Mouse (Mus musculus) left cerebral cortex, adult 8-10 months (tissue): ENCODE data around the gene Gm34653. TPM values are rescaled to one million over a fixed set of nuclear protein-coding genes. Genes with fewer than 3 reads are reported as not detected.
"Not testable (repeated sequence)": the region's sequence is repeated elsewhere in the genome, so short reads cannot be mapped to it uniquely, and the experiment has no call there.

Source experiments
- DNase-seq, 2 experiments: peaks; one replicate each; pipeline ENCODE4 v3.0.0; 2022; ENCODE audit warnings: low spot score in 2 of 2
- total RNA-seq, 4 experiments: library from RNA; stranded (reverse); gene quantifications; 2 replicates each; pipeline ENCODE4 v1.2.4; 2022

The Gm34653 gene
- not detected for total RNA-seq

DNA sequence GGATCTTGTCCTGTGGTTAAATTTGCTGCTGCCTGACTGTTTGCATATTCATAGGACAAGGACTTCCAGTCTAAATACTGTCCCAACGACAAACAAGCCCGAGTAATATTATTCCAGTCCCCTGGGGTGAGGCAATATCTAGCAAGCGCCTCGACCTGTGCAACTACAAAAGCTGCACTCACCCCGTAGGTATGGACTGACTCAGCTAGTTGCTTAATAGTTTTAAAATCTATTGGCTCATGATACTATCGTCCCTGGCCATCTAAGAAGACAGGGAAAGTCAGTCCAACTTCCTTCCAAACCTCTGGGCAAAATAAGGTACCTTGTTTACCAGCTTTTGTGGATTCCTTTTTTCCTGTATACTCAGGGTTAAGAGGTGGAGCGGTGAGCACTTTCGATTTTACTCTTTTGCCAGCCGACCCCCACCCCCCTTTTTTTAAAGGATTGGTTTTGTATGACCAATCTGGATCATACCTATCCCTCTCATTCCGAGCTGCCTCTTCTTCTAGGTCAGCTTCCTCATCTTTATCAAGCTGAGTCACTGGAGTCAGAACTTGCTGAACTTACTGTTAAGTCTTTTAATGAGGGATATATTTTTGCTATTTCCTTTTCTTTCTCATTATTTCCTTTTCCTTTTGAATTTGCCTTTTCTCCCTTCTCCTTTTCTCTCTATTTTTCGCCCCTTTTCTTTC is at the start of gene Gm34653:
Gene Gm34653 (plus strand): TSS at position 242 of the 692 bp plus-strand sequence.
- not testable (repeated sequence) for DNase-seq

DNA sequence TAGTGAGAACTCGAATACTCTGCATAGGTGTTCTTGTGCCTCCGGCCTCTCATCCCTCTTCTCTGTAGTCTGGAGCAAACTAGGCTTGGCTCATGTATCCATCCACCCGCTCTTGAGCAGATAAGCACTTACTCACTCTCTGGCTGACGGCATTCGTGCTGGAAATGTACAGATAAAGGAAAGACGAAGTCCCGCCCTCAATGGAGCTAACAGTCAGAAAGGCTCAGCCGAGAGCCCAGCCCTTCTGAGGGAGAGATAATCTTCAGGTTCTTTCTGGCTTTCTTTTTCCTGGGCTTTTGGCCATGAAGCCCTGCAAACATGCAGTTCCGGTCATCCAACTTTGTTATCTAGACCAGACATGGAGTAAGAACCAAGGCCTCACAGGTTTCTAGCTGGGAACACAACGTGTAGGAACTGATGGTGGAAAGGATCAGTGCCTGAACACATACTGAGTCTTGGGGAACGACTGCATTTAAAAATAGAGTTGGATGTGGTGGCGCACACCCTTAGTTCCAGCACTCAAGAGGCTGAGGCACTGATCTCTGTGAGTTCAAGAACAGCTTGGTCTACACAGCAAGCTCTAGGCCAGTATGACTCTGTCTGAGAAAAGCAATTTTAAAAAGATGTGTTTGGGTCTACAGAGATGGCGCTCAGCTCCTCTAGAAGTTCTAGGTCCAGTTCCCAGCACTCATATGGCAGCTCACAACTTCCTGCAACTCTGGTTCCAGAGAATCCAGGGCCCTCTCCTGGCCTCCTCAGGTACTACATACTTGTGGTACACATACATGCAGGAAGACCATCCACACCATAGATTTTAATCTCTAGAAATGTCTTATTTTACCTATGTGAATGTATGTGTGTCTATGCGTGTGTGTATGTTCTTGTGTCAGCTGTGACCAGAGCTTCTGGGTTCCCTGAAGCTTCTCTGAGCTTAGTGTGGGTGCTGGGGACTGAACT is 49.5 kb upstream of the Gm34653 start:
- no peak for DNase-seq

DNA sequence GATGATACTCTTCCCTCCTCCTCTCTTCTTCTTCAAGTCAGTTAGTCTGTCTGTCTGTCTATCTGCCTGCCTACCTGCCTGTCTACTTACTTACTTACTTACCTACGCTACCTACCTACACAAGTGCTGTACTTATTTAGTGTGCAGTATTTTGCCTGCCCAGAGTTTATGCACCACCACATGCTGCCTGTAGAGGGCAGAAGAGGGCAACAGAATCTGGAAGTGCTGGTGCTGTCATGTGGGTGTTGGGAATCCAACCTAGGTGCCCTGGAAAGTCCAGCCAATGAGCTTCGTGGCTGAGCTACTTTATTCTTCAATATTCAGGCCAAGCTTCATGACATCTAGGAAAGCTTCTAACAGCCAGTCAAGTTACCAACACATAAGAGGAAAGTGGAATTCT is 48.7 kb upstream of the Gm34653 start:
- DNase-seq: no peak

DNA sequence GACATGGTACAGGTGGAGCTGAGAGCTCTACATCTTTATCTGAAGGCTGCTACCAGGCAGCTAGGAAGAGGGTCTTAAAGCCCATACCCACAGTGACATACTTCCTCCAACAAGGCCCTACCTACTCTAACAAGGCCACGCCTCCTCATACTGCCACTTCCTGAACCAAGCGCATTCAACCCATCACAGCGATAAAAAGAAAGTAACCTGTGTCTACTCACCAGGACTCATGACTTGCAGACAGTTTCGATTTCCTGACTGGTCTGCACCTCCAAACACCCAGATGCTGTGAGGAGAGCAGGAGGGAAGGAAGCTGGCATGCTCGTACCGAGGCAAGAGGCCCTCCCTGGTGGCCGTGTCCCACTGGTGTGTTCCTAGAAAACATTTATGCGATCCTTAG is 42.5 kb upstream of the Gm34653 start:
- DNase-seq: no peak

DNA sequence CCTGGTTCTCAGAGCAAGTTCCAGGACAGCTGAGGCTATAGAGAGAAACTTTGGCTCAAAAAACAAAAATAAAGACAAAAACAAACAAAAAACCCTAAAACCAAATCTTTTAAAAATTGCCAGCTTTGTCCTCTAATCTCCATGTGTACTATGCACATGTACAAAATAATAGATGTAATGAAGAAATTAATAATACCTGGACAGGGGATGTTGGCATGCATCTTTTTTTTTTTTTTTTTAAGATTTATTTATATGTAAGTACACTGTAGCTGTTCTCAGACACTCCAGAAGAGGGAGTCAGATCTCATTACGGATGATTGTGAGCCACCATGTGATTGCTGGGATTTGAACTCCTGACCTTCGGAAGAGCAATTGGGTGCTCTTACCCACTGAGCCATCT is 40.3 kb upstream of the Gm34653 start:
- DNase-seq: not testable (repeated sequence)

DNA sequence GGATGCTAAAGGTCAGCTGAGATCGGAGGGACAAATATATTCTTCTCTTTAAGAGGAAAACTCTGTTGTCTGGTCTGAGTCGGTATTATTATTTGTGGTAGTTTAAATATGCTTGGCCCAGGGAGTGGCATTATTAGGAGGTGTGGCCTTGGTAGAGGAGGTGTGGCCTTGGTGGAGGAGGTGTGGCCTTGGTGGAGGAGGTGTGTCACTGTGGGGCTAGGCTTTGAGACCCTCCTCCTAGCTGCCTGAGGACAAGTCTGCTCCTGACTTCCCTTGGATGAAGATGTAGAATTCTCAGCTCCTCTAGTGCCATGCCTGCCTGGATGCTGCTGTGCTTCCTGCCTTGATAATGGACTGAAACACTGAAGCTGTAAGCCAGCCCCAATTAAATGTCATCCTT is 38.3 kb upstream of the Gm34653 start:
- DNase-seq: no peak

DNA sequence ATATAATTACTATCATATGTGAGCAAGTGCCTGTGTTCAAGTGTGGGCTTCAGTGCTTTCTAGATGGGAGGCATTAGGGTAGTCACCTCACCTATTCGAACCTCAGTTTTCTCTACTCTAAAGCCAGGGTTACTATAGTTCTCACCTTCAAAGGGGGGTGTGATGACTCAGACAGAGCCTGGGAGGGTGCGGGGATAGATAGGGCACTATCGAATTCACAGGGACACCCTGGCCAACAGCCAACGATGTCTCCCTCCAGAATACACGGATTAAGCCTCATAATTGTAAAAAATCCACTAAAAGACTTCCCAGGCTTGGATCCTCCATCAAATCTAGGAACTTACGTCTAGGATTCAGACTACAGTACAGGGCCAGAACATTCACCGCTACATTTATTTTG is 37.4 kb upstream of the Gm34653 start:
- no peak for DNase-seq

DNA sequence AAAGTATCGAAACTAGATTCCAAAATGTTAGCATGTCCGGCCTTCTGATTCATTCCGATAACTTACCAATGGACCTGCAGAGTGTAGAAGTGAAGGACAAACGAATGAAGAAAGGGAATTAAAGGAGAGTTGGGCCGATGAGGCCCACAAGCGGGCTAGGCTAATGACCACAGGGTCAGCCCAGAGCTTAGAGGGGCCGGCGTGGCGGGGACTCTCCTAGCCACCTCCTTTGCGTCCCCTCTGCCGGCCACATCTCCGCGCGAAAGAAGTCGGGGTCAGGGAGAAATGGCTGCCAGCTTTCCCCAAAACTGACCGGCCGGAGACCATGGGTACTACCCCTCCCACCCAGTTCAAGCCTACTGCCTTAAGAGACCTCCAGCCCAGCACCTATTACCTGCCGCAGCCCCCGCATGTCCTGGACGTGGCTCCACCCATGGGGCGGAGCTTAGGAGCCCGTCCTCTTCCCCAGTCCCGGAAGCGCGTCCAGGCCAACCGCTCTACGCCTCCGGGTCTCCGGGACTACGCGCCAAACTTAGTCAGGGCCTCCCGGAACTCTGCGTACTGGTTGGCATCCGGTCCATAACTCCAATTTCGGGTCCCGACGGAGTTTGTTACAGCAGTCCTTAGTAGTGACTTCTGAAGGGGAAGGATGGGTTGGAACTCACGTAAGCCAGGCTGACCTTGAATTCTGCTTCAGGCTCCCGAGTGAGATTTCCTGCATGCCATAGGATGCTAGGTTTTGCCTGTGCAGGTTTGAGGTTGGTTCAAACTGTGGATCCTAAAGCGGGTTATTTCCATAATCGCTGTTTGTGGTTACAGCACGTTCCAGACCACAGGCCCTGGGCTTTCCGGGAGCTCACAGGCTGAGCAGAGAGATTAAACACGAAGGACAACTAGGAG is 33.2 kb upstream of the Gm34653 start, which contains the start of gene Rabepk:
Gene Rabepk (minus strand): TSS at position 556 of the 900 bp plus-strand sequence.
- DNase-seq: peak; percentile 51 to 76

DNA sequence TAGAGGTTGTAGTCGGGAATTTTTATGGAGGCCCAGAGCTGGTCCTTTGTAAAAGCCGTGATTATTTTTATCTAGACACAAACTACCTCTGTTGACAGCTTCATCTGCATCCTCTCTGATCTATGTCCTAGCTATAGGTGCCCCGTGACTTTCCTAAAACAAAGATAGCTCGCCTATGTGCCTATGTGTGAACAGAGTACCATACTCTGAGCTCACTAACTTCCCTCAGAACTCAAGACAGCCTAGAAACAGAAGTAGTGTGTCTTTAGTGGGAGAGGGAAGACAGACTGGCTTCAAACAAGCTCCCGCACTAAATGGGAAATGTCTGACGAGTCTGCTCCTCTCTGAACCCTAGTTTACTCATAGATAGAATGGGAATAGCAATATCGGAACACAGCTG is 32.4 kb upstream of the Gm34653 start:
- no peak for DNase-seq

DNA sequence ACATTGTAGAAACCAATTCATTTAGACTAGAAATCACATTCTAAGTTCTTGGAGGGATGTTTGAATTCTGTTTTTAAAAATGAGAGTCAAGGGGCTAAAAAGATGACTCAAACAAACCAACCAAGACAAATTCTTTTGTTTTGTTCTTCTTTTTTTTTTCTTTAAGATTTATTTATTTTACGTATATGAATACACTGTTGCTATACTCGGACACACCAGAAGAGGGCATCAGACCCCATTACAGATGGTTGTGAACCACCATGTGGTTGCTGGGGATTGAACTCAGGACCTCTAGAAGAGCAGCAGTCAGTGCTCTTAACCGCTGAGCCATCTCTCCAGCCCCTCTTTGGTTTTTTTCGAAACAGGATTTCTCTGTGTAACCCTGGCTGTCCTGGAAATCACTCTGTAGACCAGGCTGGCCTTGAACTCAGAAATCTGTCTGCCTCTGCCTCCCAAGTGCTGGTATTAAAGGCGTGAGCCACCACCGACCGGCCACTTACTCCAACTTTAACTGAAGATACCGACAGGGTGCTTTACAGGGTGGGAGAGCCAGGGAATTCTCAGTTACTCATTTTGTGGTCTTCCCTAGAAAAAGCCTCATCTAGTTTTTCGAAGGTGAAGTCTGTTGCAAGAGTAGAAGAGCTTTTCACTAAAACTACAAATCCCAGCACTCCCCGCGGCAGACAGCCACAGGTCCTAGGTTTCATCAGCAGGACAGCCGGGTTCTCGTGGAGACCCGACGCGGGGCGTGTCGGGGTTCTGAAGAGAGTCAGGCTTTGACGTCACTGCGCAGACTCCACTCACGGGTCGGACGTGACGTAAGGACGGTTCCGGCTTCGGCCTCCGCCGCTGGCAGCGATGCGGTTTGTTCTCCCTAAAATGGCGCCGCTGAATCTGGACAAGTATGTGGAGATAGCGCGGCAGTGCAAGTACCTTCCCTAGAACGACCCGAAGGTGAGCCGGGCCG is 31.0 kb upstream of the Gm34653 start:
- DNase-seq: peak; percentile 91 to 97

DNA sequence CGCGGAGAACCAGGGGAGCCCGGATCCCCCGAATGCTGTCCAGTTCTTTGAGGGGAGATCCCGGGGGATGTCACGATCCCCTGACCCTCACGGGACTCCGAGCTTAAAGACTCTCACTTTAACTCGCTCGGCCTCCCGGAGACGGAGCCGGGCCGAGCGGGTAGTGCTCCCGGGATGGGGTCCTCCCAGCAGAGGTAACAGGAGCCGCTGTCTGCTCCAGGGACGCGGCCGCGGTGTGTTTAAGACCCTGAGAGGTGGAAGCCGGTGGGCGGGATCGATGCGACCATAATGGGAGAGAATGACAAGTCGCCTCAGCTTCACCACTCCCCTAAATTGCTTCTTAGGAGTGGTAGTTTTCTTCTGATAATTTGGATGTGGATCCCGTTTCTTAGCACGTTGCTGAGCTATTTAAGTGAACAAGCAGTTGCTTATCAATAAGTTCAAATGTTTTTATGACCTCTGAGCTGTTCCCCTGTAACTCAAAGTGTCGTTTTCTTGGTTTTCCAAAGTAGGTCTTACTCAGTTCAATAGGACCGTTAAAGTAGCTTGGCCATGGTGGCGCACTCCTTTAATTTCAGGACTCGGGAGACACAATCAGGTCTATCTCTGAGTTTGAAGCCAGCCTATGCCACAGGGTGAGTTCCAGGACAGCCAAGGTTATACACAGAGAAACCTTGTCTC is 30.1 kb upstream of the Gm34653 start:
- not testable (repeated sequence) for DNase-seq

DNA sequence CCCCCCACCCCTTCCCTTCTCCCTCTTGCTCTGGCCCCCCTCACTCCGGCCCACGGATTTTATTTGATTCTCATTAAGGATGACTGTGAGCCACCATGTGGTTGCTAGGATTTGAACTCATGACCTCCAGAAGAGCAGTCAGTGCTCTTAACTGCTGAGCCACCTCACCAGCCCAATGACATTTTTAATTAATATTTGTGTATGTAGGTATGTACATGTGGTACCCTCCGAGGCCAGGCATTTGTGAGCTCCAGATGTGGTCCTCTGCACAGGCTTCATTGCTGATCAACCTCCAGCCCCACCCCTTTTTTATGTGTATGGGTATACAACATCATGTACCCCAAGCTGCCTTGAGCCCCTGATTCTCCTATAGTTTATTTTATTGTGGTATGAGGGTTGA is 29.1 kb upstream of the Gm34653 start:
- DNase-seq: no peak

DNA sequence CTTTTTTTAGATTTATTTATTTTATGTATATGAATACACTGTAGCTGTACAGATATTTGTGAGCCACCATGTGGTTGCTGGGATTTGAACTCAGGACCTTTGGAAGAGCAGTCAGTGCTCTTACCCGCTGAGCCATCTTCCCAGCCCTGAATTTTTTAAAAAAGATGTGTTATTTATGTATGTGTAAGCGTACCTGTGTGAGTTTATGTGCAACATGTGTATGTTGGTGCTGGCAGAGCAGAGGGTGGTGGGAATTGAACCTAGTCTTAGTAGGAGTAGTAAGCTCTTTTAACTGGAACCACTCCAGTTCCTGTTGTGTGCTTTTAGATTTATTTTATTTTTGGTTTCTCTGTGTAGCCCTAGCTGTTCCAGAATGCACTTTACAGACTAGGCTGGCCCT is 28.6 kb upstream of the Gm34653 start:
- no peak for DNase-seq

DNA sequence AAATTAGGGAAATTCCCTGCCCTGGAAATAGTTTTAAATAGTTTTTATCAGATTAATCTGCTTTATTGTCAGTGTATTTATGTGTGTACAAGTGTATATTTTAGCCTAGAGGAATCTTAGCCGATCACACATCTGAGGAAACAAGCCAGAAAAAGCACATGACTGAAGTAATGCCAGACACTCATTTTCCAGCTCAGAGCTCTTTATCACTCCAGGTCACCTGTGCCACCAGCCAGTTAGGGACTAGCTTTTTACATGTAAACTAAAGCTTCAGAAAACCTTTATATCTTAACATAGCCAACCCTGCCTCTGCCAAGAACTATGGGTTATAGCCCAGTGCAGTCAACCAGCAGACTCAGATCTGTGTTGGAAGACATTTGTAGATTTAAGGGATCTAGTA is 28.0 kb upstream of the Gm34653 start:
- no peak for DNase-seq

DNA sequence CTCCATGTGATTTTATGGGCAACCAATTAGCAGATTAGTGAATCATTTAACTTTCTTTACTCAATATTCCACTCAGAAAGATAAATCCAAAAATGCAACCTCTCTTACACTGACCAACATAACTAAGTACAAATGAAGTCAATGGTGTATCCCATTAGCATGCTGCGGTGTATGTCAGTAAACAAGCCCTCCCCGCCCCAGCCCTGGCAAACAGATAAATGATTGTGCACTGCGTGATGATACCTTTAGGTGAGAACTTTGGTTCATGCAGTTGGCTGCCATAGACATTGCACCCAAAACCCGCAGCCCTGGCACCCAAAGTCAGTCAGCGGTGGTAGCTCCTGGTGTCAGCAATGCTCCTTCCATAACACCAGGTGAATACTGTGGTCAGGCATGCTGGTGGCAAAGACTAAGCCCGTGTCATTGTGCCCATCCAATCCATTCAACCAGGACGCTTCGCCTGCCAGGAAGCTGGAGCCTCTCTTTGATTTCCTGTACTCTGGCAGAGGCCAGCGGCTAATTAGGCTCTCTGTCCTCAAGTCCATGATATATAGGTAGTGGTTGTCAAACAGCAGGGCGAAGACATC is 27.4 kb upstream of the Gm34653 start:
- DNase-seq: no peak

DNA sequence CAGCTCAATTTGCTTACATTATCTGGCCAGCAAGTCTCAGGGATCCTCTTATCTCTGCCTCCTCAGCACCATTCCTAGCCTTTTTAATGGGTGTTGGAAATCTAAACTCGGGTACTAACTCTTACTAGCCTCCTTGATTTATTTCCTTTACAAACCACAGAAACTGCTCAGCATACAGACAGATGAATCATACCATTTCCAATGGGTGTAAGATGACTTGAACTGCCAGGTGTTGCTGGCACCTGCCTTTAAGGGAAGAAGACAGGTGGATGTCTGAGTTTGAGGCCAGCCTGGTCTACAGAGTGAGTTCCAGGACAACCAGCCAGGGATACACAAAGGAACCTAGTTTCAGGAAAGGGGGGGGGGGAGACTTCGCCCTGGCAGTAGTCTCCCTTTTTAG is 24.8 kb upstream of the Gm34653 start:
- DNase-seq: no peak

DNA sequence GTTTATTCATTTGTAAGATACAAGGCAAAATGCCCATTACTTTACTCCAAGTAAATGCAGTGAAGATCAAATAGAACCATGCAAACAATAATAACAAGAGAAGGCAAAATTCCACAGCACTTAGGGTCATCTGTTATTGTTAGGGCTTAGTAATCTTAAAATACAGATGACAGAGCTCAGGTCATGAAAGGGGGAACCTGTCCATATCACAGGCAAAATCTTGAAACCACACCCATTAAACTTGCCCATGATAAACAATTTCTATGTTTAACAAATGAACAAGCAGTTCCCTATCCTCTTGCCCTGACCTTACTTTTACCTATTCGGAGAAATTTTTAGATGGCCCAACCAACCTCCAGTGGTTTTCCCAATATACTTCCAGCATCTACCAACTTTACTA is 23.2 kb upstream of the Gm34653 start:
- no peak for DNase-seq

DNA sequence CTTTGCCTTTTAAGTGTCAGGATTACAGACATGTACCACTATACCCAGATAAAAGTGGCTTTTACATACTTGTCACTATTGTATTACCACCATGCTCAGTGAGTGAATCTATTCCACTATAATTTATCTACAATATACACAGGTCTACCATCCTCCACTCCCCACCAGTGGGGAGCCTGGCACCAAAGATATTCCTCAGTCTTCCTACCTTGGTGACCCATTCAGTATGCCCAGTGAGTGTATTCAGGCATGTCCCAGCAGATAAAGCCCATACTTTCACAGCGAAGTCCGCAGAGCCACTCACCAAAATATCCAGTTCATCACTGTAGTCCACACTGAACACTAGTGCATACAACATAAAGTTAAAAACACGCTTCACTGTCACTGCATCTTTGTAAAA is 22.0 kb upstream of the Gm34653 start:
- no peak for DNase-seq

DNA sequence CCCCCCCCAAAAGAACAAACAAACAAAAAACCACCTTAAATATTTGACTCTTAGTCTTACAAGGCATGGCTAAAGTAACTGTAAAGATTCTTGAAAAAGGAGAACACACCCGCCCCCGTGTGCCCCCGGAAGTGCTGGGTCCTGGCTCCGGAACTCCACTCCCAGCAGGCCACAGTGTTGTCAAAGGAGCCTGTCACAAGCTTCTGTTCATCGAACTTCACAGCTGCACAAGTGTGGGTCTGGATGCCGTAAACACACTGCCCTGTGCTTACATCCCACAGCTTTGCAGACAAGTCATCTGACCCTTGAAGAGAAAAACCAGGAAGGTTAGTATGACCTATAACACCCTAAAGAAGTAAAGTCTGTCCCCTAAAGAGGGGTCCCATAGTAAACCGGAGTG is 20.1 kb upstream of the Gm34653 start:
- DNase-seq: no peak
